Mouse (Mus musculus): ENCODE data around the gene Btnl2. TPM values are rescaled to one million over a fixed set of nuclear protein-coding genes. Genes with fewer than 3 reads are reported as not detected.
A peak's percentile ranks its signal among the peaks of the same experiment; 100 is the strongest.

Gene Btnl2
- total RNA-seq, 2 experiments from 2014 or later, result not detected

DNA sequence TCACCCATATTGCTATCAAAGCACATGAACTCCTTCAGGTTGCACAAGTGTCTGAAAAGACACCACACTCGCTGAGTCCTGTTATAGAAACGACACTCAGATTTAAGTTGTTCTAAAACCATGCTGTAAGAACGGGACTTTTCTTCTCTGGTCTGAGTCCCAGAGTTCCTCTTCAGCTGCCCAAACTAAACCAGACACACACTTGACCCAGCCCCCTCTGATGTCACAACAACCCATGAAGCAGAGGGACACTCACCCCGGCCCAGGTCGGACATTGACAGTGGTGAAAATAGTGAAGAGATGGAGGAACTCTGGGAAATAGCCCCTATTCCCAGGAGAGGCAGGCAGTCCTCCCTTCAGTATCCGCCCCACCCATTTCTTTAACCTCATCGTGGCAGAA lies 36.9 kb downstream of the Btnl2 start:
- no peak for ATAC-seq (replicated peaks; ENCODE audit: low FRiP score, low TSS enrichment, poor library complexity, severe bottlenecking)

DNA sequence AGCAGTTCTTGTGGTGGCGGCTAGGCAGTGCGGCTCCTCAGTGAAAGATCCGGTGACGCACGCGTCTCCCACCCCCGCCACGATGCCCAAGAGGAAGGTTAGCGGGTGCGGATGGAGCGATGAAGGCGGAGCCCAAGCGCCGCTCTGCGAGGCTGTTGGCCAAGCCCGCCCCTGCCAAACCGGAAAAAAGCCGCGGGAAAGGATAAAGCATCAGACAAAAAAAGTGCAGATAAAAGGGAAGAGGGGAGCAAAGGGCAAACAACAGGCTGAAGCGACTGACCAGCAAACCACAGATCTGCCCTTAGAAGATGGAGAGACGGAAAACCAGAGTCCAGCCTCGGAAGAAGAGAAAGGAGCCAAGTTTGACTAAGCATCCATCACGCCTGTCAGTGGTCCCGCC lies 37.7 kb downstream of the Btnl2 start:
- peak; percentile 70; the same call in 1 of the 2 replicates for ATAC-seq (replicated peaks; ENCODE audit: low FRiP score, low TSS enrichment, poor library complexity, severe bottlenecking)

DNA sequence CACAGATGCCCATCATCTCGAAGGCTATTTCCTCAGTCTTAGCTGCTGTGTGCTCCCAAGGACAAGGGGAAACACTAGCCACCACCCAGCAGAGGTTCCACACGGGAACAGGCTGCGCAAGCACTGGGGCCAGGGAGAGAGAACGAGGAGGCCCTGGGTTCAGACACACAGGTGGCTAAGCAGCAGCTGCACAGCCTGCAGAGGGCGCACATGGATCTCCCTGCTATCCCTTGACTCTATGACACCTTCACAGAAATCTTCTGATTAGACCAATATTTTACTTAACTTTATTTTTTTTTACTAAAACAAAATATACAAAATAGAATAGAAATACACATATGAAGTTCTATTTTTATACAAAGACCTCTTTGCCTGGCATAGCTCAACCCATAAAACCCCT lies 42.7 kb downstream of the Btnl2 start:
- ATAC-seq (replicated peaks; ENCODE audit: low FRiP score, low TSS enrichment, poor library complexity, severe bottlenecking), result no peak

DNA sequence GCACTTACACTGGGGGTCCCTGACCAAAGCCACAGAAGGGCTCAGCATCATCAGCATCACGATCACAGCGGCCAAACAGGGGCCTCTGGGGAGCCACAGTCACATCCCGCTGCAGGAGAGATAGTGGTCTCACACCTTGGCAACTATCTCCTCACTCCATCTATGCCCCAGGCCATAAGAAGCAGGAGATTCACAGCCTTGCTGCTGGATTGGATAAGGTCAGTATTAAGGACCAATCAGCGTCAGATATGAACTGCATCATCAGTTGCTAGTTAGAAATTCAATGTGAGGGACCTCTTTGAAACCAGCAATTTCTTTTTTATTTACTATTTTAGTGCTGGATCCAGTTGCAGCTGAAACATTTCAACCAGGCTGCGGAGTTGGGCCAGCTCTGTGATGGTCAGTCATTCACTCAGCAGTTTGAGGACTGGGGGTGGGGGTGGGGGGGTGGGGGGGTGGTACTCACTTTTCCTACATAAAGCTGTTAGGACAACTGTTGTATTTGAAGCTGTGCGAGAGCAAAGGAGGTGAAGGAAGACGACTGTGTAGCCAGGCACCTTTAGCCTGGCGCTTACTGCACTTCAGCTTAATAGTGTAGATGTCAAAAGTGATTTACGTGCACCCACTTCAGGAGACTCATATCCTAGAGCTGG lies 43.6 kb downstream of the Btnl2 start:
- ATAC-seq (replicated peaks; ENCODE audit: low FRiP score, low TSS enrichment, poor library complexity, severe bottlenecking), result peak; percentile 70

DNA sequence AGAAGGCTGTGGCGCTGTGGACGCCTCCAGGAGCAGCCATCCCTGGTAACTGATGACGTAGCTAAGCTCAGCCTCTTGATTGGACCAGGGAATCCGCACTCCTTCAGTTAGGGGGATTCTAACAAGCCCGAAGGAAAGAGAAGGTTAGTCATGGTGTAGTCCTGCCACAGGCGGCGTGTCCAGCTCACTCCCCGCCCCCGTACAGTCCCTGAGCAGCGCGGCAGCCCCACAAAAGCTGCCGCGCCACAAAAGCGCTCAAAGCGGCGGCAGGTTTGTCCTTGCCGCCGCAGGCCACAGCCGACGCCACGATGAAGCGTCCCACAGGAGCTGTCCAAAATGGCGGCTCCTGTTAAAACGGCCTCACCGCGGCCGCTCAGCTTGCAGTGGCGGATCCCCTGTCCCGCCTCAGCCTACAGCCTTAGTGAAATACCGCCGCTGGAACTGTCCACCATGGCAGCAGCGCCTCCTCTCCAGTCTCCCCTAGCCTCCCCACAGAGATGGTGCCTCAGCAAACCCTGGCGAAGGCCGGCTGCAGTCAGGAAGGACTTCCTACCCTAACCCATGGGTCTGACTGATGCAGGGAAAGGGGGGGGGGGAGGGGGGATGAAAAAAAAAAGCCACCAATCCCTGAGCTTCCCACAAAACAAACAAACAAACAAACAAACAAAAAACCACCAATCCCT lies 44.2 kb downstream of the Btnl2 start, which contains the start of gene BC051142:
TSS of gene BC051142 (plus strand) at position 110 of the 683 bp plus-strand sequence.
- ATAC-seq (replicated peaks; ENCODE audit: low FRiP score, low TSS enrichment, poor library complexity, severe bottlenecking), result peak; percentile 96

DNA sequence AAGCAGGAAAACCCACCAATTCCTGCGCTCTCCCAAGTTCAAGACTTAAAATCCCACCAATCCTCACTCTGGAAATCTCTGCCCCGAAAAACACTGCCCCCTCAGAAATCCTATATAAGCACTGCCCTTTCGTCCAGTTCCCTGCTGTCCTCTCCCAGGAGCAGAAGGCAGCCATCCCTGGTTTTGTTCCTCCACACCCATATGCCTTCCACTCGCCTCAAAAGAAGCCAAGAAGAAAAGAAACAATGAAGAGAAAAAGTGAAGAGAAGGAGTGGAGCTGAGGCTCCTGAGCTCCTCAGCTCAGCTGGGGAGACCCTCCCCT lies 44.7 kb downstream of the Btnl2 start:
- no peak for ATAC-seq (replicated peaks; ENCODE audit: low FRiP score, low TSS enrichment, poor library complexity, severe bottlenecking)

DNA sequence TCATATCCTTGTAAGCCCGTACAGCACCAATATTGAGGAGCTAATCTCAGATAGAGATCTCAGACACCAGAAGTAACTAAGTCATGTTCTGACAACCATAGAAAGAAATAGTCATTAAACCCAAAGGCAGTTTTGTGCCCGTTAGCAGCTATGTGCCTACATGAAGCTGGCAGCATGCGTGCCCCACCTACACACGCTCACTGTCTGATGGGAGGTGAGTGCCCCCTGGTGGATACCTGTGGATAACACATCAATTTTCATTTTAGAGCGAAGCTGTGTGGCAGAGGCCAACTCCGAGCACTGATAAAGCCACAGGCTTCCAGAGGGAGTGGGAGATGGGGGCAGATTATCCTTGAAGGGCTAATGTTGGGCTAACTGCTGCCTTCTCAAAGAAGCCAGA lies 56.5 kb downstream of the Btnl2 start:
- peak; percentile 90 for ATAC-seq (replicated peaks; ENCODE audit: low FRiP score, low TSS enrichment, poor library complexity, severe bottlenecking)

Other genes starting within 250 kb of the Btnl2 start
- 26.4 and 41.6 TPM in 2 replicates for gene H2-DMa, start 235.3 kb upstream of the Btnl2 start, total RNA-seq (2014; fragmentation: Nextera tagmentation)
- 35.0 and 36.7 TPM in 2 replicates for gene H2-DMa, start 235.3 kb upstream of the Btnl2 start, total RNA-seq (2017)
- 173 and 198 TPM in 2 replicates for gene Brd2, start 232.2 kb upstream of the Btnl2 start, total RNA-seq (2014; fragmentation: Nextera tagmentation)
- gene Brd2, start 232.2 kb upstream of the Btnl2 start, total RNA-seq (2017), result 312 and 511 TPM in 2 replicates
- 0.81 and 2.9 TPM in 2 replicates for gene H2-DMb2, start 211.5 kb upstream of the Btnl2 start, total RNA-seq (2014; fragmentation: Nextera tagmentation)
- not detected in 2 replicates for gene H2-DMb2, start 211.5 kb upstream of the Btnl2 start, total RNA-seq (2017)
- 3.8 and 9.1 TPM in 2 replicates for gene H2-DMb1, start 201.8 kb upstream of the Btnl2 start, total RNA-seq (2014; fragmentation: Nextera tagmentation)
- gene H2-DMb1, start 201.8 kb upstream of the Btnl2 start, total RNA-seq (2017), result 10.1 and 22.9 TPM in 2 replicates
- 43.7 and 55.5 TPM in 2 replicates for gene Tap1, start 167.3 kb upstream of the Btnl2 start, total RNA-seq (2014; fragmentation: Nextera tagmentation)
- gene Tap1, start 167.3 kb upstream of the Btnl2 start, total RNA-seq (2017), result 58.0 and 76.1 TPM in 2 replicates
- gene Psmb9, start 167.1 kb upstream of the Btnl2 start, total RNA-seq (2014; fragmentation: Nextera tagmentation), result 55.1 and 57.5 TPM in 2 replicates
- gene Psmb9, start 167.1 kb upstream of the Btnl2 start, total RNA-seq (2017), result 56.2 and 95.8 TPM in 2 replicates
- 50.4 and 71.2 TPM in 2 replicates for gene Psmb8, start 157.1 kb upstream of the Btnl2 start, total RNA-seq (2014; fragmentation: Nextera tagmentation)
- gene Psmb8, start 157.1 kb upstream of the Btnl2 start, total RNA-seq (2017), result 103 and 243 TPM in 2 replicates
- 25.8 and 90.1 TPM in 2 replicates for gene Tap2, start 151.3 kb upstream of the Btnl2 start, total RNA-seq (2014; fragmentation: Nextera tagmentation)
- gene Tap2, start 151.3 kb upstream of the Btnl2 start, total RNA-seq (2017), result 49.7 and 50.5 TPM in 2 replicates
- gene H2-Ob, start 115.9 kb upstream of the Btnl2 start, total RNA-seq (2014; fragmentation: Nextera tagmentation), result 8.7 and 32.0 TPM in 2 replicates
- gene H2-Ob, start 115.9 kb upstream of the Btnl2 start, total RNA-seq (2017), result 7.8 and 10.4 TPM in 2 replicates
- gene H2-Ab1, start 97.1 kb upstream of the Btnl2 start, total RNA-seq (2014; fragmentation: Nextera tagmentation), result 20.3 and 24.1 TPM in 2 replicates
- gene H2-Ab1, start 97.1 kb upstream of the Btnl2 start, total RNA-seq (2017), result 68.7 and 80.9 TPM in 2 replicates
- gene H2-Aa, start 67.0 kb upstream of the Btnl2 start, total RNA-seq (2014; fragmentation: Nextera tagmentation), result 2.0 and 4.4 TPM in 2 replicates
- gene H2-Aa, start 67.0 kb upstream of the Btnl2 start, total RNA-seq (2017), result 12.4 and 31.9 TPM in 2 replicates
- gene H2-Eb1, start 49.0 kb upstream of the Btnl2 start, total RNA-seq (2014; fragmentation: Nextera tagmentation), result 5.9 TPM in 1 of 2 replicates, not detected in the other
- gene H2-Eb1, start 49.0 kb upstream of the Btnl2 start, total RNA-seq (2017), result 15.0 and 24.9 TPM in 2 replicates
- gene H2-Eb2, start 29.2 kb upstream of the Btnl2 start, total RNA-seq (2014; fragmentation: Nextera tagmentation), result 0.50 TPM in 1 of 2 replicates, not detected in the other
- gene H2-Eb2, start 29.2 kb upstream of the Btnl2 start, total RNA-seq (2017), result not detected in 2 replicates
- gene Btnl1, start 22.3 kb downstream of the Btnl2 start, total RNA-seq (2014; fragmentation: Nextera tagmentation), result not detected in 2 replicates
- gene Btnl1, start 22.3 kb downstream of the Btnl2 start, total RNA-seq (2017), result not detected in 2 replicates
- gene BC051142, start 44.0 kb downstream of the Btnl2 start, total RNA-seq (2014; fragmentation: Nextera tagmentation), result 5.4 and 7.7 TPM in 2 replicates
- 1.4 and 4.7 TPM in 2 replicates for gene BC051142, start 44.0 kb downstream of the Btnl2 start, total RNA-seq (2017)
- not detected in 2 replicates for gene Btnl4, start 122.5 kb downstream of the Btnl2 start, total RNA-seq (2014; fragmentation: Nextera tagmentation)
- gene Btnl4, start 122.5 kb downstream of the Btnl2 start, total RNA-seq (2017), result not detected in 2 replicates
- gene Btnl6, start 162.5 kb downstream of the Btnl2 start, total RNA-seq (2014; fragmentation: Nextera tagmentation), result not detected in 2 replicates
- not detected in 2 replicates for gene Btnl6, start 162.5 kb downstream of the Btnl2 start, total RNA-seq (2017)
- 0.22 and 0.66 TPM in 2 replicates for gene Notch4, start 209.4 kb downstream of the Btnl2 start, total RNA-seq (2014; fragmentation: Nextera tagmentation)
- 0.11 and 0.75 TPM in 2 replicates for gene Notch4, start 209.4 kb downstream of the Btnl2 start, total RNA-seq (2017)
- gene Gpsm3, start 235.0 kb downstream of the Btnl2 start, total RNA-seq (2014; fragmentation: Nextera tagmentation), result 28.0 and 33.0 TPM in 2 replicates
- 7.8 and 11.2 TPM in 2 replicates for gene Gpsm3, start 235.0 kb downstream of the Btnl2 start, total RNA-seq (2017)
- 31.1 and 31.3 TPM in 2 replicates for gene Pbx2, start 236.4 kb downstream of the Btnl2 start, total RNA-seq (2014; fragmentation: Nextera tagmentation)
- gene Pbx2, start 236.4 kb downstream of the Btnl2 start, total RNA-seq (2017), result 23.2 and 31.1 TPM in 2 replicates
- 2.6 and 6.6 TPM in 2 replicates for gene Ager, start 243.0 kb downstream of the Btnl2 start, total RNA-seq (2014; fragmentation: Nextera tagmentation)
- gene Ager, start 243.0 kb downstream of the Btnl2 start, total RNA-seq (2017), result 0.57 TPM in 1 of 2 replicates, not detected in the other
- 46.9 and 66.2 TPM in 2 replicates for gene Rnf5, start 248.9 kb downstream of the Btnl2 start, total RNA-seq (2014; fragmentation: Nextera tagmentation)
- gene Rnf5, start 248.9 kb downstream of the Btnl2 start, total RNA-seq (2017), result 13.4 and 20.0 TPM in 2 replicates
- gene Agpat1, start 249.4 kb downstream of the Btnl2 start, total RNA-seq (2014; fragmentation: Nextera tagmentation), result 76.3 and 104 TPM in 2 replicates
- 19.0 and 51.2 TPM in 2 replicates for gene Agpat1, start 249.4 kb downstream of the Btnl2 start, total RNA-seq (2017)

Measured in megakaryocyte-erythroid progenitor cell, adult 5-6 weeks (primary cell).